Mouse (Mus musculus): ENCODE data around the gene Rslcan18.
A peak's percentile ranks its signal among the peaks of the same experiment; 100 is the strongest.
"Not testable (repeated sequence)": the region's sequence is repeated elsewhere in the genome, so short reads cannot be mapped to it uniquely, and the experiment has no call there.

Rslcan18 gene

DNA sequence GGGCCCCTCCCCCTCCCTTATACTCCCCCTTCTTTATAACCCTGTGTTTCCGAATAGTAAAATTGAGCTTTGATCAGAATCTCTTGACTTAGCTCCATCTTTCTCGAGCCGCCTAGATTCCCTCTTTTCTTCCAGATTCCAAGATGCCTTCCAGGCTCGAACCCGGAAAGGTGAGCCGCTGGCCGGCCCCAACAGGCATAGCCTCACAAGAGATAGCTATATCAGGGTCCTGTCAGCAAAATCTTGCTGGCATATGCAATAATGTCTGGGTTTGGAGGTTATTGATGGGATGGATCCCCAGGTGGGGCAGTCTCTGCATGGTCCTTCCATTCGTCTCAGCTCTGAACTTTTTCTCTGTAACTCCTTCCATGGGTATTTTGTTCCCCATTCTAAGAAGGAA, at the start of gene Rslcan18:
TSS of gene Rslcan18 (minus strand) at position 101 of the 400 bp plus-strand sequence.
- DNase-seq (ENCODE audit: inconsistent age in 2 of 2, low spot score in 1 of 2): not testable (repeated sequence)

DNA sequence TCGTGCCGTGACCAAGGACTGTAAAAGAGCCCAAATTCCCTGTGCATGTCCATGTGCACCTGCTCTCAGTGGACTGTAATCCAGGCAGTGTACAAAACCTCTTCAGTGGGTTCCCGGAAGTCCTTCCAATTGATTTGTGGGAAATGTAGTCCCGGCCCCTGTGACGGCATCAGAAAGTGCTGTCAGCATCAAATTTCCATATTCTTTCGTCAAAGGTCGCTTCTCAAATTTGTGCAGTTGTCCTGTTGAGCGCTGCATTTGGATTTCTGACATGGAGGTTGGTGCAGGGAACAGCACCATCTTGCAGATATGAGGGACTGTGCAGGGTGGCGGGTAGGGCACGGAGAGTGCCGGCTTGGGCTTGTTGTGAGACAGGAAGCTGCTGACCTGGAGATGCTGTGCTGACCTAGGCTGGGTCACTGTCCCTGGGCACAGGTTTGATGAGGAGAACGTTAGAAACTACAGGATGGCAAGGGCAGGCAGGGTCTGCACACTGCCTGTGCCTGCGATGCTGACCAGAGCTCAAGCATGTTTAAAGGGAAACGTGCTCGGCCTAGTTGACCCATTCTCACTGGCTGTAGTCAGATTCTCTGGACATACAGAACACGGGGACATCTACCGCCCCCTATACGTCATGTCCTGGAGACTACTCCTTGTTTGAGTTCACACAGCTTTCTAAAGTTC, 12.1 kb upstream of the Rslcan18 start:
- DNase-seq (ENCODE audit: inconsistent age in 2 of 2, low spot score in 1 of 2): peak; percentile 85 to 95

DNA sequence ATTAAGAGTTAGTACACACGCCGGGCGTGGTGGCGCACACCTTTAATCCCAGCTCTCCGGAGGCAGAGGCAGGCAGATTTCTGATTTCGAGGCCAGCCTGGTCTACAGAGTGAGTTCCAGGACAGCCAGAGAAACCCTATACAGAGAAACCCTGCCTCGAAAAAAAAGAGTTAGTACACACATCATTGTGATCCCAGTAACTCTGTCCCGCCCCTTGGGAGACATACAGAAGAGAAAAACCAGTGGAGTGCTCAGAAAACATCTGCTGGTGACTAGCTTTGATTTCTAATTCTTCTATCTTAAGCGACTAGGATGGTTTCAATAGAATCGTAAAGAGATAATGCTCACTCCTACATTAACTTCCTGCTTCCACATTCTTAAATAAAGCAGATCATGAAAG, 11.4 kb upstream of the Rslcan18 start:
- DNase-seq (ENCODE audit: inconsistent age in 2 of 2, low spot score in 1 of 2): not testable (repeated sequence)

DNA sequence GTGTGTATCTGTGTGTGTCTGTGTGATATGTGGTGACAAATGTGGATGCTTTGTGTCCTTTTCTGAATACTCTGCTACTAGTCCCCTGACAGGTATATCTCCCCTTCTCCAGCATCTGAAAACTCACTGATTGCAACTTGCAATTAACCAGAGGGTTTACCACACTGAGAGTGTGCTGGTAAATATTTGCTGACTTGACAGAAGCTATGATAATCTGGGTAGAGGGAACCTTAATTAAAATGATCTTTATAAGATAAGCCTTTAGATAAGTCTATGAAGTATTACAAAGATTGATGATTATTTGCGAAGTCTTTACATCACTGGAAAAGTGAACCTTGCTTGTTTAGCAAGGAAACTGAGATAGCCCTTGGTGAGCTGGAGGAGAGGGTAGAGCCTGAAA, 8.4 kb upstream of the Rslcan18 start:
- DNase-seq (ENCODE audit: inconsistent age in 2 of 2, low spot score in 1 of 2): no peak

DNA sequence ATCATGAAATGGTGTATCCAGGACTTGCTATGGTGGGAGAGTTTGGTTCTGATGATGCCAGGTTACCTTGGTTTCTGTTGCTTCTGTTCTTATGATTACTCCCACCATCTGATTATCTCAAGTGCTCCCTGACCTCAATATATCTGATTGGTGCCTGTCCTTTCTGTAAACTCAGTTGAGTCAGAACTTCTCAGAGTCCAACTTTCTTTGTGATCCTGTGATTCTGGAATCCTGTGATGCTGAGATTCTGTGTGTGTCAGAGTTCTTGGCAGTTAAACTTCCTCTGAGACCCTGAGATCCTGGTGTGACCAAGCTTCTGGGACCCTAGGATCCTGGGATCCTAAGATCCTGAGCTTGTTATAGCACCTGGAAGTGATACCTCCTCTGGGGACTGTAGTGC, 5.3 kb upstream of the Rslcan18 start, which contains the start of gene Zfp759:
TSS of gene Zfp759 (plus strand) at position 301 of the 400 bp plus-strand sequence.
- DNase-seq (ENCODE audit: inconsistent age in 2 of 2, low spot score in 1 of 2): not testable (repeated sequence)

DNA sequence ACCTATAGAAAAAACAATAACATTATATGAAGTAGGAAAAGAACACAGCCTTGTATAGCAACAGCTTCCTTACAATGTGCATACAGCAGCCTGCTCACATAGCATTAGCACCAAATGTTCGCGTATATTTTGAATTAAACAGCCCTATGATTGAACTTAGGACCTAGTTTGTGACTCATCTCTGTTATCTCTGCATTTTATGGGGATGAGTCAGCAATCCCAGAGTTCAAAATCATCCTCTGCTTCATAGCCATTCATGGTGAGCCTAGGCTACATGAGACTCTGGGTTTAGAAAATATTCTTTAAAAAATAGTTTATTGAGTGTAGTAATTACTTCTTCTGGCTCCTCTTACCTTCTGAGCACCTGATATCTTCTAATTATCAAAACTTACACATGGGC, 2.8 kb downstream of the Rslcan18 start:
- DNase-seq (ENCODE audit: inconsistent age in 2 of 2, low spot score in 1 of 2): no peak

DNA sequence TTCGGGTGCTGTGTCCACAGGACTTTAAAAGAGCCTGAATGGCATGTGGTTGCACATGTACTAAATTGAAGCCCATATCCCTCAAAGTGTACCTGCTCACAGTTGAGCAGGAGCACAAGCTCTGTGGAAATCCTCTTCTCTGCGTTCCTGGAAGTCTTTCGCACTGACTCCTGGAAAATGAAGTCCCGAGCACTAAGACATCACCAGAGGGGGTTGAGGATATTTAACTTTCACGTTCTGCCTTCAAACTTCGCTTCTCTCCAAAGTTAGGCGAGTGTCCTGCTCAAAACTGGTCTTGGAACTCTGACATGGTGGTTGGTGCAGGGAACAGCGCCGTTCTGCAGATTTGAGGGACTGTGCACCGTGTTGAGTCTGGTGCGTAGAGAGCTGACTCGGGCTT, 4.0 kb downstream of the Rslcan18 start:
- DNase-seq (ENCODE audit: inconsistent age in 2 of 2, low spot score in 1 of 2): peak in 1 of 2 experiments; percentile 73

DNA sequence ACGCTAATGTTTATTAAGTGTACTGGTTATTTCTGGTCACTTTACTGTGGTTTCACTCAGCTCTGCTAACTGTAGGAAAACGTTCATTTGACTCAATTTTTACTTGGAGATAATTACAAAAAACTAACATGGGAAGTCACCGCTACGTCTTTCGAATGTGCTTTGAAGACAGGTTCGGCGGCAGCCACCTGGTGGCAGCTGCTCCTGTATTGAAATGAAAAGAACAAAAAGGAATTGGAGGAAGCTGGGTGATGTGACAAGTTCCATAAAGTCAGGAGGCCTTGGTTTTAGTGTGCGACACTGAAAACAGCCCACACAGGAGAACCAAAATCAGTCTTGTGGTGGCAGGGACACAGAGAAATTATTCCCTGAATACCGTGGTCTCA, 7.2 kb downstream of the Rslcan18 start:
- no peak for DNase-seq (ENCODE audit: inconsistent age in 2 of 2, low spot score in 1 of 2)

DNA sequence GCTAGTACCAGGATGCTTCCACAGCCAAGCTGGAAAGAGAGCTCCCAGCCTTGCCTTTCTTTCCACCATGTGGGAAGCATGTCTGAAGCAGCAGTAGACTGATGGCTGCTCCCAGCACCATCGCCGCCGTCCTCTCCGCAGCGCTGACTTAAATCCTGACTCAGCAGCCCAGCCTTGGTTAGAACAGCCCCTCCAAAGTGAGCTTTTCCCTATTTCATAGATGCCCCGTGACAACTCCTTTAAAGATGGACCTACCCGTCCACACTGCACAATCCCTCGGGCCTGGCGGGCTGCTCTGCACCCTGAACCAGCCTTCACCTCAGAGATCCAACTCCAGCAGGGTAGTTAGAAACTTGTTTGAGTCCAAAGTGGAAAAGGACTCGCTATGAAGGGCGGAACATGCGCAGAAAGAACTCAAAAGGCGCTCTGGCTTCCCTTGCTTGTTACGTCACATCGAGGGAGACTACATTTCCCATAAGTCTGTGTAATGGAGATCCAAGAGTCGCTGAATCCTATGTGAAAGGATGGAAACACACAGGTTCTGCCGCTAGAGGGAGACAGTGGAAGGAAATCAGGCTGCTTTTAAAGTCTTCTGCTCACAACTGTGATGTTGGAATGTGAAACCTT, 7.8 kb downstream of the Rslcan18 start, which contains the start of gene Gm28557:
TSS of gene Gm28557 (minus strand) at position 411 of the 627 bp plus-strand sequence.
- peak; percentile 91 to 98 for DNase-seq (ENCODE audit: inconsistent age in 2 of 2, low spot score in 1 of 2)

DNA sequence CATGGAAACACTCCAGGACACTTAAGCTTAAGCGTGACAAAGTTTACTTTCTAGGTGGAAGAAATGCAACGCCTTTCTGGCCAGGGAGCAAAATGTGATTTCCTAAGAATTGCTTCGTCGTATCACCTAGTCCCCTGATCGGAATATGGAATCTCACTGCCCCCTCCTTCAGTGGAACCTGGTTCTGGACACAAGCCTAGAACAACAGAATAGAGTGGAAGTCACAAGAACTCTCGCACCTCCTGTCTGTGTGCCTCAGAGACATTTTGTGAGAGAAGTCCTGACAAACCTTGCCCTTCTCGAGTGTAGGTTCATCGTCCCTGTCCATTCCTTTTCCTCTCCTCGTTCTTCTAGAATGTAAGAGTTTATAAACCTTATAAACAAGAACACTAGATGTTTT, 8.4 kb downstream of the Rslcan18 start:
- no peak for DNase-seq (ENCODE audit: inconsistent age in 2 of 2, low spot score in 1 of 2)

DNA sequence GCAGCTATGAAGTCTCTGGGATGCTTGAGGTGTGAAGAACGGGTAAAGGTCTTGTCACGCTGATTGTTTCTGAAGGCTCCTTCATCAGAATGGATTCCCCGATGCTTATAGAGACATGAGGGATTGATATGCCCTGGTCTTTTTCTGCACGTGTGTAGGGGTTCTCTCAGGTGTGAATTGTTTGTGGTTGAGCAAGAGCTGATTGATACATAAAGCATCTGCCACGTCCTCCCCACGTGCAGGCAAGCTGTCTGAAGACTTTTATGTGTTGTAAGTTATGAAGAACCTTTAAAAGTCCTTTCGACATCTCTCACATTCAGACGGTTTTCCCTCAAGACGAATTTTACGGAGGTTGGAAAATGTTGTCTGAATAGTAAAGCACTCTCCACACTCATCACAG, 18.2 kb downstream of the Rslcan18 start, which contains the start of gene Zfp708:
TSS of gene Zfp708 (minus strand) at position 101 of the 400 bp plus-strand sequence.
- DNase-seq (ENCODE audit: inconsistent age in 2 of 2, low spot score in 1 of 2): no peak

DNA sequence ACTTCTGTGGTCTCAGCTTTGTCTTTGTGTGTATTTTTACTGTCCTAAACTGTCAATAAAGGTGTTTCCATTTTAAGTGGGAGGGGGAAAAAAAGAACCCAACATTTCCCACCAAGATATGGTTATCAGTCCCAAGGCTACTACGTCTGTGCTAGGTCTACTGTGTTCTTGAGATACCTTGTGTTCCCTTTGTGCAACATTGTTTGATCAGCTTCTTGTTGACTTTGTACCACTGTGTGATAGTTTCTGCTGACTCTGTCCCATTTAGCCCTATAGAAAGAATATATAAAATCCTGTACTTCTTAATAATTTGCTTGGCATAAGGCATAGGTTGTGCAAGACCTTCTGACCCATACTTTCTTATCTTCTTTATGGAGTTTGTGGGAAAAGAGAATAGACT, 25.9 kb downstream of the Rslcan18 start:
- DNase-seq (ENCODE audit: inconsistent age in 2 of 2, low spot score in 1 of 2): no peak

DNA sequence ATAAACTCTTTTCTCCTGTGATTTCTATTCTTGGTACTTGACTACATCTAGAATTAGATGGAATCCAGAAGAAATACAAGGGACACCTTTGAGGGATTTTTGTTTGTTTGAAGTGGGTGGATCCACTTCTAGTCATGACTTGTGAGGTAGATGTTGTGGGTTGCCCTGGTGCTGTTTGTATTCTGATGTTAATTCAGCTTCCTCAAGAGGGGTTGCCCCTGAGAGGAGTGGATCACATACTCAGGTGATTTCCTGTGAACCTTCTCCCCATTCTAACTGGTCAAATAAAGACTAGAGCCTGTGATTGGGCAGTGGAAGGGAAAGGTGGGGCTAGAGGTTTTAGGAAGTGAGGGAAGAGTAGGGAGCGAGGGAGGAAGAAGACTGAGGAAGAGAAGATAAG, 34.1 kb downstream of the Rslcan18 start:
- peak in 1 of 2 experiments; percentile 32 for DNase-seq (ENCODE audit: inconsistent age in 2 of 2, low spot score in 1 of 2)

DNA sequence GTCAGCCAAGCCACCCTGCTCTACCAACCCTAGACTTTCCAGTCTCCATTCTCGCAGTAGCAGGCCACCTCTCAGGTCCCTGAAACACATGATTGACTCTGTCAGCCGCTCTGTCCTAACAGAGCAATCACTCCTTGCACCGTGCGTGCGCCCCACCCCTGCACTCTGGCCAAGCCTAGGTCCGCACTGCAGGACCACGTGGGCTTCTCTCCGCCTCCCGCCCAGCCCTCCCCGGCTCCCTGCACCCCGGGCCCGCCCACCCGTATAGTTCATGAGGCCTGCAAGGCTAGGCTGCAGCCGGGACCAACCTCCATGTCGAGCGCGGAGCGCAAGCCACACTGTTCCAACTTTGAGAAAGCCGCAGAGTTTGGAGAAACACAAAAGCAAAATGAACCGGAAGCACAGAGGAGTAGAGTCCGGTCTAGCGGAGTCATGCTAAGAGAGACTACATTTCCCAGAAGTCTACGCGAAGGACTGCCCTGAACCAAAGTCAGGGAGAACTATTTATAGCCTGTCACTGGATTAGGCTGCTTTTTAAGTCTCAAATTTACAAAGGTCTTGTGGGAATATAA, 34.8 kb downstream of the Rslcan18 start:
- DNase-seq (ENCODE audit: inconsistent age in 2 of 2, low spot score in 1 of 2): peak; percentile 85 to 94

DNA sequence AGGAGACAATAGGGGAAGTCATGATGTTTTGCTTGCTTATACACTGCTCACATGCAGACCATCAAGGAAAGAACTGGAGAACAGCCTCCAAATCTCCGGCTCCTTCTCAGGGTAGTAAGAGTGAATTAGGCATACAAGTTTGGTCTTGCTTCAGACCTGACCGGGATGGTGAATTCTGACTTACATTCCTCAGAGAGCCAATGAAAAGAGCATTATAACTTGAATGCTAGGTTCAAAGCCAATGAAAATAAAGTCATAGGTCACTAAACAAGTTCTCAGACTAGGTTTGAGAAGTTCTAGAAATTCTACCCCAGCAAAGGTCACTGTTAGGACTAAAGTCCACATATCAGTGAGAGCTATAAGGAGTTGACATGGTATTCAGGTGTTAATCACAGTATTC, 38.8 kb downstream of the Rslcan18 start:
- no peak for DNase-seq (ENCODE audit: inconsistent age in 2 of 2, low spot score in 1 of 2)

DNA sequence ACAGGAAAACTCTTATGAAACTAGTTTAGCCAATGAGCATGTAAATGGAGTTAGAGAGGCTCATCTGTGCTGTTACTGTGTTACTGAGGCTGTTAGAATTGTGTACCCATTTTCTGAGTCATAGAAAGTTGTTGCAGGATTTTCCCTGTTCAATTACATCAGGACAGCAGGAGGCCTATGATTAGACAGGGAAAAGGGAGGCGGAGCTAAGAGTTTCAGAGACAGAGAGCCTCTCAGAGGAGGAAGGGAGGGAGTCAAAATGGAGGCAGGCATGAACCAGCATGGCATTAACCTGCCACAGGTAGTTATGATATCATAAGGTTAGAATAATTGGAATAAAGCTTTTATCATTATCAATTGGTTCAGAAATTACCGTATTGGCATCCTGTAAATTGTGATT, 43.3 kb downstream of the Rslcan18 start:
- DNase-seq (ENCODE audit: inconsistent age in 2 of 2, low spot score in 1 of 2): no peak

DNA sequence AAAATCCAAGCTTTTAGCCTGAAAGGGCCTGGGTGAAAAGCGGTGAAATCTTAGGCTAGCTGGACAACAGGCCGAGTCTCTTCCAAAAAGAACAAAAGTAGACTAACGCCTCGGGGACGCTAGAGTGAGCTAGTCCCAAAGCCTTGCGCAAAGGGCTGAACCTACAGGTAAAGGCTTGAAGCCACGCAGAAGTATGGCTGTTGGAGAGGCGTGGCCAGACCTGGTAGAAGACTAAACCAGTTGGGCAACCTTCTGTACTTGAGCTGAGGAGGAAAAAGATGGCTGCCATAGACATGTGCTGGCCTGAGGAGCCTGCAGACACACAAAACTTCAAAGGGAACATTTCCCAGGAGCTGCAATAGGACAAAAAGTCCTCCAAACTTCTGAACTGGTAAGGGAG, 50.7 kb downstream of the Rslcan18 start:
- no peak for DNase-seq (ENCODE audit: inconsistent age in 2 of 2, low spot score in 1 of 2)

DNA sequence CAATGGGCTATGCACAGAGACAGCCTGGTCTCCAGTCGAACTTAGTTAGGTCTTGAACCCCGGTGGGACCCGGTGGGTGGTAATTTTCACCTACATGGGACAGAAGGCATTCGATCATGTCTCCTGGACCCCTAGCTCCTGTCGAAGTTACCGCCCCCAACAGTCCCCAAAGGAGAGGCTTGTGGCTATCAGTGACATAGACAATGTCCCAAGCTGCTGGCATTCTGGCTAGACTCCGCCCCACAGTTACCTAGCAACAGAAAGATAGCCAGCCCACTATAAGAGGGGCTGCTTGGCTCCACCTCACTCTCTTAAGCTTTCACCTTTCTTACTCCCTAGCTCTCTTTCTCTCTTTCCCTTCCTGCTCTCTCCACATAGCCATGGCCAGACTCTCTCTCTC, 53.6 kb downstream of the Rslcan18 start:
- no peak for DNase-seq (ENCODE audit: inconsistent age in 2 of 2, low spot score in 1 of 2)

DNA sequence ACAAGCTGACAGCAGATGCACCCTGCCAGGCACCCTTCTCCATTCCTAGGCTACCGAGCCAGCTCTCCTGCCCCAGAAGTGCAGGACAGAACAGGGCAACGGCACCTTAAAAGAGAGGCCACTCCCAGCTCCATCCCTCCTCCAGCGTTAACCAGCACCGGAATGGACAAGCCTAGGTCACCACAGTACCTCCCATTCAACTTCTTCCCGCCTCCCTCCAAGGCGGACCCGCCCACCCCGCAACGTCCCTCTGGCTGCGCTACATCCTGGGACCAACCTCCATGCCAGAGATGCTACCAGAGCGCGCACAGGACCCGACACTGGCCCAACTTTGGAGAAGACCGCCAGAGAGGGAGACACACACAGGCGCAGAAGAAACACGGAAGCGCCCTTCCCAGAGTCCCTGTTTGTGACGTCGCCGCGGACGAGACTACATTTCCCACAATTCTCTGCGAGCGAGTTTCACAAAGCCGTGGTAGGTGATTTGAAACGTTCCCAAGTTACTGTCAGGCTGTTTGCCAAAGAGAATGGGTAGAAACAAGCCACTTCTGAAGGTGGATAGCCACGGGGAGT, 55.2 kb downstream of the Rslcan18 start, which contains the start of gene Zfp712:
TSS of gene Zfp712 (minus strand) at position 385 of the 573 bp plus-strand sequence.
- peak; percentile 93 to 99 for DNase-seq (ENCODE audit: inconsistent age in 2 of 2, low spot score in 1 of 2)

DNA sequence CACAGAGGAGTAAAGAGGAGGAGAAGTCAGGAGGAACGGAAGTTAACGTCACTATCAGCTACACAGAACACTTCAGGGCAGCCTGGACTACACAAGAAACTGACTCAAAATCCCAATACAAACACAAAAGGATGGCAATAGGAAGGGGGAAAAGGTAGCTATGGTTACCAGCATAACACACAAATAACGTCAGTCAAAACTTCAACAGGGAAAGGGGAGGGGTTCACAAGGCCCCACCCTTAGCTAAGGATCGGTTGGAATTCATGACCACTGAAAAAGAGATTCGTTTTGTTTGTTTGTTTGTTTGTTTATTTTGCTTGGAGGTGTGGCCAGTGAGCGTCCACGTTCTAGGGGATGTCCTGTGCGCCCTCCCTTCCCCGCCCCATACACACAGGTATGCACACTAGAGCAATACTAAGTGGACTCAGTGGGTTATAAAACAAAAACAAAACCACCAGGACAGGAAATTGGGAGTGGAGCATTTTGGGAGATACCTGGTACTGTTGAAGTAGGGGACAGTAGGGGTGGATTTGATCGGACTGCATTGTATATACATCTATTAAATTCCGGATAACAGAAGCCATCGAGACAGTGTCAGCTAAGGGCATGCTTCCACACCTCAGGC, 55.8 kb downstream of the Rslcan18 start:
- DNase-seq (ENCODE audit: inconsistent age in 2 of 2, low spot score in 1 of 2): no peak
